Mouse (Mus musculus) neutrophil, adult 59 days (primary cell): ENCODE measurements around the gene Olfr1272. TPM values are rescaled to one million over a fixed set of nuclear protein-coding genes. Genes with fewer than 3 reads are reported as not detected.

ENCODE experiments used
- total RNA-seq, 2 experiments: library from RNA; stranded (reverse); gene quantifications; 1 replicate in 1 of 2; 2 replicates in 1 of 2; pipeline ENCODE4 v1.2.4; 2023

Gene Olfr1272
- total RNA-seq = not detected

GRCm38 (mm10) chr2:90292741-90293140 is at the start of gene Olfr1272:
Gene Olfr1272, minus strand, starts transcription at chr2:90292841.

GRCm38 (mm10) chr2:90321900-90322299 is 29.3 kb upstream of the Olfr1272 start, which contains the start of gene Gm13769:
Gene Gm13769, plus strand, starts transcription at chr2:90322200.

GRCm38 (mm10) chr2:90270932-90271331 is 21.7 kb downstream of the Olfr1272 start, which contains the start of gene Olfr1271:
Gene Olfr1271, minus strand, starts transcription at chr2:90271032.

GRCm38 (mm10) chr2:90257492-90257891 is 35.1 kb downstream of the Olfr1272 start, which contains the start of gene Olfr142:
Gene Olfr142, minus strand, starts transcription at chr2:90257592.

Other genes starting within 250 kb of the Olfr1272 start
- gene Olfr140, start 229.2 kb downstream of the Olfr1272 start, total RNA-seq = not detected
- not detected for gene Olfr1269, start 171.4 kb downstream of the Olfr1272 start, total RNA-seq
- not detected for gene Olfr32, start 150.5 kb downstream of the Olfr1272 start, total RNA-seq
- not detected for gene Olfr1270, start 139.8 kb downstream of the Olfr1272 start, total RNA-seq
- under 1 TPM in 1 of 2 experiments, not detected in 1; 0.22 TPM for gene Olfr1506, start 68.3 kb downstream of the Olfr1272 start, total RNA-seq
- not detected for gene Olfr142, start 35.2 kb downstream of the Olfr1272 start, total RNA-seq
- not detected for gene Olfr1271, start 21.8 kb downstream of the Olfr1272 start, total RNA-seq
- gene Gm13769, start 29.4 kb upstream of the Olfr1272 start, total RNA-seq = not detected
- not detected for gene Olfr1274-ps, start 105.8 kb upstream of the Olfr1272 start, total RNA-seq